Mouse (Mus musculus): ENCODE measurements around the gene Pdpk1. TPM values are rescaled to one million over a fixed set of nuclear protein-coding genes. Genes with fewer than 3 reads are reported as not detected.
"Not testable (repeated sequence)": the region's sequence is repeated elsewhere in the genome, so short reads cannot be mapped to it uniquely, and the experiment has no call there.

Gene Pdpk1
- total and polyA plus RNA-seq, 3 experiments, result 18.3 to 26.9 (median 19.0) TPM

- DNase-seq (ENCODE audit: low read depth, low spot score); H3K9ac ChIP-seq (ENCODE audit: control insufficient read depth, low read depth, low read length, poor library complexity, severe bottlenecking); H3K27ac ChIP-seq (ENCODE audit: control insufficient read depth, low read depth, low read length); H3K9me3 ChIP-seq (replicated peaks; ENCODE audit: insufficient read depth, low read length); H3K27me3 ChIP-seq (ENCODE audit: control insufficient read depth in 1 of 2, insufficient read depth in 2 of 2, low read length in 2 of 2); H3K4me3 ChIP-seq (ENCODE audit: control insufficient read depth in 1 of 2, insufficient read depth in 1 of 2, low read depth in 2 of 2, low read length in 2 of 2): not testable (repeated sequence)
- Histone ChIP-seq H3K4me1 (ENCODE audit: control insufficient read depth in 1 of 2, insufficient read depth in 2 of 2, low read length in 2 of 2) (peaks cover 6 to 11% of the 10 kb centered on the region in 2 experiments), H3K79me2 (ENCODE audit: control insufficient read depth, insufficient read depth, low read length, poor library complexity) (peaks cover 27% of the 10 kb centered on the region), H3K36me3 (ENCODE audit: control insufficient read depth in 1 of 2, insufficient read depth in 2 of 2, low read length in 2 of 2) (peaks cover 2 to 28% of the 10 kb centered on the region in 2 experiments; a peak in 2 of 4 replicates)
- peak; percentile 59; the same call in 1 of the 2 replicates for TF ChIP-seq ZNF384 (IDR thresholded peaks at IDR 0.05; ENCODE audit: low read depth, low read length)
Measured at GRCm38 (mm10) chr17:24129246-24129645, 21.5 kb downstream of the Pdpk1 start.

GRCm38 (mm10) chr17:24127592-24127991 is 23.1 kb downstream of the Pdpk1 start:
- no peak overlapping the region for H3K27ac ChIP-seq (ENCODE audit: control insufficient read depth, low read depth, low read length)
- no peaks in the 10 kb centered on the region for H3K27me3 ChIP-seq (ENCODE audit: control insufficient read depth in 1 of 2, insufficient read depth in 2 of 2, low read length in 2 of 2)
- peaks cover 25% of the 10 kb centered on the region for H3K79me2 ChIP-seq (ENCODE audit: control insufficient read depth, insufficient read depth, low read length, poor library complexity)
- no peak for DNase-seq (ENCODE audit: low read depth, low spot score)
- peaks cover under 1 to 19% of the 10 kb centered on the region in 2 experiments; a peak in 2 of 4 replicates for H3K36me3 ChIP-seq (ENCODE audit: control insufficient read depth in 1 of 2, insufficient read depth in 2 of 2, low read length in 2 of 2)
- TF ChIP-seq HCFC1 (IDR thresholded peaks at IDR 0.05; ENCODE audit: low read depth, low read length) (no peak), SIN3A (IDR thresholded peaks at IDR 0.05; ENCODE audit: low read length) (no peak), TCF12 (IDR thresholded peaks at IDR 0.05; ENCODE audit: low read depth, low read length) (no peak), RCOR1 (IDR thresholded peaks at IDR 0.05; ENCODE audit: low read depth, low read length) (no peak), MXI1 (IDR thresholded peaks at IDR 0.05; ENCODE audit: low read depth, low read length) (no peak), CHD1 (IDR thresholded peaks at IDR 0.05; ENCODE audit: low read depth, low read length) (no peak), MEF2A (IDR thresholded peaks at IDR 0.05; ENCODE audit: extremely low read depth, insufficient replicate concordance, low read depth, low read length, poor library complexity, severe bottlenecking) (no peak)
- peaks cover 2 to 7% of the 10 kb centered on the region in 2 experiments; a peak in 3 of 4 replicates for H3K4me1 ChIP-seq (ENCODE audit: control insufficient read depth in 1 of 2, insufficient read depth in 2 of 2, low read length in 2 of 2)
- no peak overlapping the region for H3K9ac ChIP-seq (ENCODE audit: control insufficient read depth, low read depth, low read length, poor library complexity, severe bottlenecking)
- no peaks in the 10 kb centered on the region for H3K9me3 ChIP-seq (replicated peaks; ENCODE audit: insufficient read depth, low read length)
- H3K4me3 ChIP-seq (ENCODE audit: control insufficient read depth in 1 of 2, insufficient read depth in 1 of 2, low read depth in 2 of 2, low read length in 2 of 2), result no peak overlapping the region

GRCm38 (mm10) chr17:24126801-24127200 is 23.9 kb downstream of the Pdpk1 start:
- peaks cover 2 to 7% of the 10 kb centered on the region in 2 experiments; a peak in 3 of 4 replicates for H3K4me1 ChIP-seq (ENCODE audit: control insufficient read depth in 1 of 2, insufficient read depth in 2 of 2, low read length in 2 of 2)
- H3K36me3 ChIP-seq (ENCODE audit: control insufficient read depth in 1 of 2, insufficient read depth in 2 of 2, low read length in 2 of 2), result peaks cover 0 to 19% of the 10 kb centered on the region in 2 experiments; a peak in 2 of 4 replicates
- H3K4me3 ChIP-seq (ENCODE audit: control insufficient read depth in 1 of 2, insufficient read depth in 1 of 2, low read depth in 2 of 2, low read length in 2 of 2), result no peak overlapping the region
- H3K27me3 ChIP-seq (ENCODE audit: control insufficient read depth in 1 of 2, insufficient read depth in 2 of 2, low read length in 2 of 2), result no peaks in the 10 kb centered on the region
- TF ChIP-seq POLR2AphosphoS2 (IDR thresholded peaks at IDR 0.05; ENCODE audit: low read length), result no peak
- no peak for TF ChIP-seq JUND (IDR thresholded peaks at IDR 0.05; ENCODE audit: low read depth, low read length)
- no peak for TF ChIP-seq SMC3 (IDR thresholded peaks at IDR 0.05; ENCODE audit: low read depth, low read length)
- no peak overlapping the region for H3K9ac ChIP-seq (ENCODE audit: control insufficient read depth, low read depth, low read length, poor library complexity, severe bottlenecking)
- no peaks in the 10 kb centered on the region for H3K9me3 ChIP-seq (replicated peaks; ENCODE audit: insufficient read depth, low read length)
- DNase-seq (ENCODE audit: low read depth, low spot score), result no peak
- H3K79me2 ChIP-seq (ENCODE audit: control insufficient read depth, insufficient read depth, low read length, poor library complexity), result peaks cover 23% of the 10 kb centered on the region
- H3K27ac ChIP-seq (ENCODE audit: control insufficient read depth, low read depth, low read length), result no peak overlapping the region
